Mouse (Mus musculus): ENCODE measurements around the gene Car2. TPM values are rescaled to one million over a fixed set of nuclear protein-coding genes. Genes with fewer than 3 reads are reported as not detected.

The Car2 gene
- polyA plus RNA-seq, 1 experiment from 2014 or later = 83.2 TPM

DNA sequence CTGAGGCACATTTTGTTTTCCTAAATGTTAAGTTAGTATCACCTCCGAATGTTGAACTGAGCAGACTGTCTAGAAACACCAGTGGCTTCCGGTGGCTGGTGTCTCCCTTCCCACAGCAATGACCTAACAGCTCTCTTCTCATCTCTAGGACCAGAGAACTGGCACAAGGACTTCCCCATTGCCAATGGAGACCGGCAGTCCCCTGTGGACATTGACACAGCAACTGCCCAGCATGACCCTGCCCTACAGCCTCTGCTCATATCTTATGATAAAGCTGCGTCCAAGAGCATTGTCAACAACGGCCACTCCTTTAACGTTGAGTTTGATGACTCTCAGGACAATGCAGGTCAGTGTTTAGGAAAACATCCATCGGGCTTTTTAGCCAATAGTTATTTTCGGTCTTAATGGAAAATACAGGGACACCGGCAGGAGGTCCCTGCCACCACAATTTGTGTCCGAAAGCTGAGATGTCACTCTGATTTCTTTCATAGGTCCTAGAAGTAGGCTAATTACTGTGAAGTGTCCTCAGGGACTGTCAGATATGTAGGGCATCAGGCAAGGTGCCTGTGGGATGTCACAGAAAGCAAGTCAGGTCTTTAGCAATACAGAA lies 1.7 kb downstream of the Car2 start:
- Histone ChIP-seq H3K4me2 (ENCODE audit: low read depth, low read length) (no peak overlapping the region), H3K9me3 (ENCODE audit: control insufficient read depth, low read length) (no peaks in the 10 kb centered on the region), H3K36me3 (ENCODE audit: control insufficient read depth, insufficient read depth, low read length) (no peaks in the 10 kb centered on the region), H3K4me3 (ENCODE audit: low read length) (no peak overlapping the region), H3K27me3 (replicated peaks; ENCODE audit: control insufficient read depth, insufficient read depth, low read length) (peaks cover 6% of the 10 kb centered on the region; the same call in 1 of the 2 replicates), H3K4me1 (ENCODE audit: control insufficient read depth, insufficient read depth, low read length) (no peaks in the 10 kb centered on the region), H3K9ac (ENCODE audit: low read depth, low read length) (no peak overlapping the region), H3K27ac (ENCODE audit: low read length) (no peak overlapping the region)
- no peak for ATAC-seq
- WGBS = 78% methylated on average over 10 of the region's 10 CpGs

GRCm38 (mm10) chr3:14888549-14888948 lies 2.5 kb downstream of the Car2 start:
- Histone ChIP-seq H3K9me3 (ENCODE audit: control insufficient read depth, low read length) (no peaks in the 10 kb centered on the region), H3K4me3 (ENCODE audit: low read length) (no peak overlapping the region), H3K27me3 (replicated peaks; ENCODE audit: control insufficient read depth, insufficient read depth, low read length) (peaks cover 6% of the 10 kb centered on the region; the same call in 1 of the 2 replicates), H3K4me2 (ENCODE audit: low read depth, low read length) (no peak overlapping the region), H3K36me3 (ENCODE audit: control insufficient read depth, insufficient read depth, low read length) (no peaks in the 10 kb centered on the region), H3K4me1 (ENCODE audit: control insufficient read depth, insufficient read depth, low read length) (no peaks in the 10 kb centered on the region), H3K9ac (ENCODE audit: low read depth, low read length) (no peak overlapping the region), H3K27ac (ENCODE audit: low read length) (no peak overlapping the region)
- WGBS = 79% methylated on average over 2 of the region's 2 CpGs
- ATAC-seq = no peak

DNA sequence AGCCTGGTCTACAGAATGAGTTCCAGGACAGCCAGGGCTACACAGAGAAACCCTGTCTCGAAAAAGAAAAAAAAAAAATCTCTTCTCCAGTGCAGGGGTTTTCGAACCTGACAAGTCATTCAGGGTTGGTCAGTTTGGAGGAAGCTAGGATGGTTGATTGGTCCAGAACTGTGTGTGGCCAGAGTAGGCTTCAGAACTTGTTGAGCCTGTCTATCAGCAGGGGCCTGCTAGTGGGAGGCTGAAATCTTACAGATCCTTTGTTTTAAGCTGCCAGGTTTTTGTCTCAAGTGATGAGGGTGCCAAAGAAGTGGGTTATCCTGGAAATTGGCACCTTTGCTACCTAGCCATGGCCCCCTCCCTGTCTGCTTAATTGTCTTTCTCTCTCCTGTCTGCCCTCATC lies 3.0 kb downstream of the Car2 start:
- no peak overlapping the region for H3K4me3 ChIP-seq (ENCODE audit: low read length)
- no peak overlapping the region for H3K9ac ChIP-seq (ENCODE audit: low read depth, low read length)
- H3K4me1 ChIP-seq (ENCODE audit: control insufficient read depth, insufficient read depth, low read length) = no peaks in the 10 kb centered on the region
- H3K27me3 ChIP-seq (replicated peaks; ENCODE audit: control insufficient read depth, insufficient read depth, low read length) = peaks cover 6% of the 10 kb centered on the region; the same call in 1 of the 2 replicates
- no peak for ATAC-seq
- no peak overlapping the region for H3K4me2 ChIP-seq (ENCODE audit: low read depth, low read length)
- 74% methylated on average over 2 of the region's 2 CpGs for WGBS
- no peaks in the 10 kb centered on the region for H3K9me3 ChIP-seq (ENCODE audit: control insufficient read depth, low read length)
- H3K36me3 ChIP-seq (ENCODE audit: control insufficient read depth, insufficient read depth, low read length) = no peaks in the 10 kb centered on the region
- H3K27ac ChIP-seq (ENCODE audit: low read length) = no peak overlapping the region

GRCm38 (mm10) chr3:14889716-14890409 lies 3.8 kb downstream of the Car2 start:
- no peaks in the 10 kb centered on the region for H3K9me3 ChIP-seq (ENCODE audit: control insufficient read depth, low read length)
- no peaks in the 10 kb centered on the region for H3K4me1 ChIP-seq (ENCODE audit: control insufficient read depth, insufficient read depth, low read length)
- ATAC-seq = no peak
- H3K27ac ChIP-seq (ENCODE audit: low read length) = no peak overlapping the region
- no peak overlapping the region; the same call in 1 of the 2 replicates for H3K4me3 ChIP-seq (ENCODE audit: low read length)
- H3K4me2 ChIP-seq (ENCODE audit: low read depth, low read length) = no peak overlapping the region
- 59% methylated on average over 4 of the region's 4 CpGs for WGBS
- H3K27me3 ChIP-seq (replicated peaks; ENCODE audit: control insufficient read depth, insufficient read depth, low read length) = peaks cover 6% of the 10 kb centered on the region; the same call in 1 of the 2 replicates
- no peak overlapping the region for H3K9ac ChIP-seq (ENCODE audit: low read depth, low read length)
- no peaks in the 10 kb centered on the region for H3K36me3 ChIP-seq (ENCODE audit: control insufficient read depth, insufficient read depth, low read length)

- H3K4me1 ChIP-seq (ENCODE audit: control insufficient read depth, insufficient read depth, low read length) = no peaks in the 10 kb centered on the region
- WGBS = 84% methylated on average over 3 of the region's 3 CpGs
- ATAC-seq = no peak
Observed at GRCm38 (mm10) chr3:14892991-14893390, 6.9 kb downstream of the Car2 start.

DNA sequence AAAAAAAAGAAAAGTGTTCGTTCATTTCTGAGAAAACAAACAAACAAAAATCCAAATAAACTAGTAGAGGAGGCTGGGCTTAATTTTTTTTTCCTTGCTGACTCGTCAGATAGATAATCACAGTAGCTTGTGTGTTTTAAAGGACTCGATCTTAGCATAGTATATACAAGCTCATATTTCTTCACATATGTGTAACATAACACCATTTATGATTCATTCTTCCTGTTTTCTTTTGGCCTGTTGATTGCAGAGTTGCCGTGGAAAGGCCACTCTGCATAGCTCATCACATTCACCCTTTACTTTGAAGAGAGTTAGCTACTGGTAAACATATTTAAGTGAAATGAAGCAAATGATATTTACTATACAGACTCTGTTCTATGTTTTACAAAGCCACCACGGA lies 7.6 kb downstream of the Car2 start:
- H3K9ac ChIP-seq (ENCODE audit: low read depth, low read length) = no peak overlapping the region
- ATAC-seq = no peak
- no peaks in the 10 kb centered on the region for H3K4me1 ChIP-seq (ENCODE audit: control insufficient read depth, insufficient read depth, low read length)
- WGBS = 69% methylated on average over 5 of the region's 5 CpGs
- no peak overlapping the region for H3K4me3 ChIP-seq (ENCODE audit: low read length)
- no peaks in the 10 kb centered on the region for H3K9me3 ChIP-seq (ENCODE audit: control insufficient read depth, low read length)
- no peaks in the 10 kb centered on the region for H3K36me3 ChIP-seq (ENCODE audit: control insufficient read depth, insufficient read depth, low read length)
- H3K4me2 ChIP-seq (ENCODE audit: low read depth, low read length) = no peak overlapping the region
- no peaks in the 10 kb centered on the region for H3K27me3 ChIP-seq (replicated peaks; ENCODE audit: control insufficient read depth, insufficient read depth, low read length)
- H3K27ac ChIP-seq (ENCODE audit: low read length) = no peak overlapping the region

More at GRCm38 (mm10) chr3:14892991-14893390, 6.9 kb downstream of the Car2 start:
- Histone ChIP-seq H3K36me3 (ENCODE audit: control insufficient read depth, insufficient read depth, low read length) (no peaks in the 10 kb centered on the region), H3K27me3 (replicated peaks; ENCODE audit: control insufficient read depth, insufficient read depth, low read length) (no peaks in the 10 kb centered on the region), H3K4me3 (ENCODE audit: low read length) (no peak overlapping the region), H3K4me2 (ENCODE audit: low read depth, low read length) (no peak overlapping the region), H3K27ac (ENCODE audit: low read length) (no peak overlapping the region), H3K9me3 (ENCODE audit: control insufficient read depth, low read length) (no peaks in the 10 kb centered on the region), H3K9ac (ENCODE audit: low read depth, low read length) (no peak overlapping the region)

DNA sequence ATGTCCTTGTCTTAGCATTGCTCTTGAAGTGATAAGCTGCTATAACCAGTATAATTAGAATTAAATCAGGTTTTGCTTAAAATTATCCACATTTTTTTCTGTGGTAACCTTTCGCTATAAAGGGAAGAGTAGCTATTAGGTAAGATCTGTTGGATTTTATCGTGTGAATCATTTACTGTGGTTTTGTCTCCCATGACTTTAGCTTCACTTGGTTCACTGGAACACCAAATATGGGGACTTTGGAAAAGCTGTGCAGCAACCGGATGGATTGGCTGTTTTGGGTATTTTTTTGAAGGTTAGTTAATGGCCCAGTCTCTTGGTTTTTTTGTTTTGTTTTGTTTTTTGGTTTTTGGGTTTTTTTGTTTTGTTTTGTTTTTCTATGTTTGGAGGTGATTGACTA lies 9.3 kb downstream of the Car2 start:
- H3K27me3 ChIP-seq (replicated peaks; ENCODE audit: control insufficient read depth, insufficient read depth, low read length) = no peaks in the 10 kb centered on the region
- H3K4me1 ChIP-seq (ENCODE audit: control insufficient read depth, insufficient read depth, low read length) = no peaks in the 10 kb centered on the region
- H3K4me2 ChIP-seq (ENCODE audit: low read depth, low read length) = no peak overlapping the region
- H3K36me3 ChIP-seq (ENCODE audit: control insufficient read depth, insufficient read depth, low read length) = no peaks in the 10 kb centered on the region
- 90% methylated on average over 3 of the region's 3 CpGs for WGBS
- H3K27ac ChIP-seq (ENCODE audit: low read length) = no peak overlapping the region
- H3K9ac ChIP-seq (ENCODE audit: low read depth, low read length) = no peak overlapping the region
- H3K9me3 ChIP-seq (ENCODE audit: control insufficient read depth, low read length) = no peaks in the 10 kb centered on the region
- ATAC-seq = no peak
- no peak overlapping the region for H3K4me3 ChIP-seq (ENCODE audit: low read length)

DNA sequence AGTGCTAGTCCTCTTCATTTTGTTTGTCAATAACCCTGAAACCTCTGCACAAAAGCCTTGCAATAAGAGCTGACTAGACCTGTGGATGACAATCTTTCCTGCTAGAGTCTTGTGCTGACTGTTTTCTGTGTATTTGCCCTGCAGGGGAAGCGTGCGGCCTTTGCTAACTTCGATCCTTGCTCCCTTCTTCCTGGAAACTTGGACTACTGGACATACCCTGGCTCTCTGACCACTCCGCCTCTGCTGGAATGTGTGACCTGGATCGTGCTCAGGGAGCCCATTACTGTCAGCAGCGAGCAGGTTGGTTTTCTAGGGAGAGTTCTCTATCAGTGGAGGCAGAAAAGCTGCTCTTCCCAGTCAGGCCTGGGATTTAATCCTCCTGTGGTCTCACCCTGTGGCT lies 11.7 kb downstream of the Car2 start:
- no peaks in the 10 kb centered on the region for H3K9me3 ChIP-seq (ENCODE audit: control insufficient read depth, low read length)
- no peak for ATAC-seq
- H3K27ac ChIP-seq (ENCODE audit: low read length) = no peak overlapping the region
- H3K4me3 ChIP-seq (ENCODE audit: low read length) = no peak overlapping the region
- no peak overlapping the region for H3K4me2 ChIP-seq (ENCODE audit: low read depth, low read length)
- no peaks in the 10 kb centered on the region for H3K4me1 ChIP-seq (ENCODE audit: control insufficient read depth, insufficient read depth, low read length)
- H3K9ac ChIP-seq (ENCODE audit: low read depth, low read length) = no peak overlapping the region
- H3K36me3 ChIP-seq (ENCODE audit: control insufficient read depth, insufficient read depth, low read length) = no peaks in the 10 kb centered on the region
- 79% methylated on average over 6 of the region's 6 CpGs for WGBS
- H3K27me3 ChIP-seq (replicated peaks; ENCODE audit: control insufficient read depth, insufficient read depth, low read length) = no peaks in the 10 kb centered on the region

DNA sequence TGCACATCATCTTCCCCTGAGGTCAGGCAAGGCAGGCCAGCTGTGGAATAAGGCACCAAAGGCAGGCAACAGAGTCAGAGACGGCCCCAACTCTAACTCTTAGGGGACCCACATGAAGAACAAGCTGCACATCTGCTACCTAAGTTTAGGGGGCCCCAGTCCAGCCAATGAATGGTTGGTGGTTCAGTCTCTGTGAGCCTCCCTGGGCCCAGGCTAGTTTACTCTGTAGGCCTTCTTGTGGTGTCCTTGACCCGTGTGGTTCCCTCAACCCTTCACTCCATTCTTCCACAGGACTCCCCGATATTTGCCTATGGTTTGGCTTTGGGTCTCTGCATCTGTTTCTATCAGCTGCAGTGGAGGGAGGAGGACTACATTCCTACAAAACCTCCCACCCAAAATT lies 17.3 kb downstream of the Car2 start:
- Histone ChIP-seq H3K4me3 (ENCODE audit: low read length) (no peak overlapping the region), H3K4me1 (ENCODE audit: control insufficient read depth, insufficient read depth, low read length) (no peaks in the 10 kb centered on the region), H3K9me3 (ENCODE audit: control insufficient read depth, low read length) (no peaks in the 10 kb centered on the region), H3K4me2 (ENCODE audit: low read depth, low read length) (no peak overlapping the region), H3K27ac (ENCODE audit: low read length) (no peak overlapping the region), H3K36me3 (ENCODE audit: control insufficient read depth, insufficient read depth, low read length) (no peaks in the 10 kb centered on the region), H3K27me3 (replicated peaks; ENCODE audit: control insufficient read depth, insufficient read depth, low read length) (no peaks in the 10 kb centered on the region), H3K9ac (ENCODE audit: low read depth, low read length) (no peak overlapping the region)
- no peak for ATAC-seq
- WGBS = 96% methylated on average over 3 of the region's 3 CpGs

Data from intestine, embryonic 16.5 days (tissue).